Comparison of ENCODE assay signal across 16 mouse cellular contexts in the genomic region with DNA sequence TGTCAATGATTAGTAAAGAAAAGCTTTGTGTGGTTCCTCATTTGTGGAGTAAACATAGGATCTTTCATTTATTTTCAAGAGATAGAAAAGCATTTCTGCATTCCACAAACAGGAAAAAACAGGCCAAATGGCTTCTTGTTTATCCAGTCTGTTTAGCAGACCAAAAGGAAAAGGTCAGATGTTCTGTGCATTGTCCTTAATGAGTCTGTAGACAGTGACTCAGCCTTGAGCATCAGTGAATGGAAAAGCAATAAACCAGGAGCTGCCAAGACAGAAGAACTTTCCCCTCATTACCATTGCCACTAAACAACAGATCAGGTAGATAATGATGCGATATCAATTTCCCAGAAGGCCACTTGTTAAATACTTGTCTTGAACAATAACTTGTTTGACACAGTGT.
"Had no signal": no experiment of that assay in that cellular context is flagged by ENCODE, and none has a peak within 500 bp of the region (broad histone marks: within the 10 kb centered on the region; RNA-seq: fewer than 3 reads in every experiment).

No protein-coding gene starts in this region.

- DNase-seq: heart, postnatal 10 days; heart, postnatal 14 days; heart, postnatal 36 days; heart, postnatal 4 days; kidney, adult 11 months; kidney, adult 18-20 months; kidney, adult 2 months; kidney, adult 8-10 months; kidney, adult 9 months; kidney, postnatal 10 days; kidney, postnatal 14 days; kidney, postnatal 25 days; kidney, postnatal 36 days; kidney, postnatal 4 days; layer of hippocampus, adult 9-11 months; layer of hippocampus, postnatal 36 days had no signal
